Mouse (Mus musculus): Measurements from ENCODE around the gene Coro1a.
A peak's percentile ranks its signal among the peaks of the same experiment; 100 is the strongest.

Coro1a gene

DNA sequence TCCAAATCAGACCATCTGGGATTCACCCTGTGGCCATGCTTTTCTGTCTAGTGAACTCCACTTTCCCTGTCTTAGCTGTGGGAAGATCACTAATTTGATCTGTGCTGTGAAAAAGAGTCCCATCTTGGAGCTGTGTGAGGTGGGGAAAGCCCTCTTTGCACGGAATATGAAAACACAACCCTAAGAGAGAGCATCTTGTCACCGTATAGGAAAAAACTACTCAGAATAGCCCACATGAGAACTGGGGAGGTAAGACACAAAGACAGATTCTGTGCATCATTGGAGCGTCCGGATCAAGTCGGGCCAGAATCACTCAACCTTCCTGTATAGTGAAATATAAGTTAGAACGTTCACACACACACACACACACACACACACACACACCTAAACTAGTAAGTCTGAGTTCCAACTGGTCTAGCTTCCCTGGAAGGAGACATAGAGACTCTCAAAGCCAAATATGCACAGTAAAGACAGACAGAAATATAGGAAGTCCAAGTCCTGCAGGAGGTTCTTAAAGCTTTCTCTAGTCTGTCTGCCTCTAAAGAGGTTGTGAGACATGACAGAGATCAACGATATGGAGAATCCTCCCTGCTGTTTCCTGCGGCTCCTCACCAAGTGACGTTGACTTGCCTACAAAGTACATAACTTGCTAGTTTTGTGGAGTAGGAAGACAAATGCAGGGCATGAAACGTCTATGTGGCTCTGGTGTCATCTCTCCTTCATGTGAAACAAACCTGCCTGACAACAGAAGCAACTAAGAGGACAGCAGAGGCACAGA is 777 bp upstream of the Coro1a start:
- DNase-seq (ENCODE audit: low spot score in 2 of 2), result no peak

GRCm38 (mm10) chr7:126704121-126704980 is 3.2 kb downstream of the Coro1a start:
- DNase-seq (ENCODE audit: low spot score in 2 of 2), result peak; percentile 80 to 93

DNA sequence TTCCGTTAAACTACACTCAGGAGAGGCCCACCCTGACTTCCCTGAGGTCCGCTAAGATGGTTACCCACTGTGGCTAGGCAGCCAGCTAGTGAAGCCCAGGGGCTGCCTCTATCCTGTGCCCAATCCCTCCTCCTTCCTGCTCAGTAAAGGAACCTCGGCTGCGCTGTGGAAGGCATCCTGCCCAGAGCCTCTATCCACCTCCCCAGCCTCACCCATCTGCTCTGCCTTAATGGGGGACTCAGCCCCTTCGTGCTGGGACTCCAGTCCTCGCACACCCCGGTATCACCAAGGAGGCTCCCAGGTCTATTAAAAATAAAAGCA is 3.9 kb downstream of the Coro1a start:
- no peak for DNase-seq (ENCODE audit: low spot score in 2 of 2)

DNA sequence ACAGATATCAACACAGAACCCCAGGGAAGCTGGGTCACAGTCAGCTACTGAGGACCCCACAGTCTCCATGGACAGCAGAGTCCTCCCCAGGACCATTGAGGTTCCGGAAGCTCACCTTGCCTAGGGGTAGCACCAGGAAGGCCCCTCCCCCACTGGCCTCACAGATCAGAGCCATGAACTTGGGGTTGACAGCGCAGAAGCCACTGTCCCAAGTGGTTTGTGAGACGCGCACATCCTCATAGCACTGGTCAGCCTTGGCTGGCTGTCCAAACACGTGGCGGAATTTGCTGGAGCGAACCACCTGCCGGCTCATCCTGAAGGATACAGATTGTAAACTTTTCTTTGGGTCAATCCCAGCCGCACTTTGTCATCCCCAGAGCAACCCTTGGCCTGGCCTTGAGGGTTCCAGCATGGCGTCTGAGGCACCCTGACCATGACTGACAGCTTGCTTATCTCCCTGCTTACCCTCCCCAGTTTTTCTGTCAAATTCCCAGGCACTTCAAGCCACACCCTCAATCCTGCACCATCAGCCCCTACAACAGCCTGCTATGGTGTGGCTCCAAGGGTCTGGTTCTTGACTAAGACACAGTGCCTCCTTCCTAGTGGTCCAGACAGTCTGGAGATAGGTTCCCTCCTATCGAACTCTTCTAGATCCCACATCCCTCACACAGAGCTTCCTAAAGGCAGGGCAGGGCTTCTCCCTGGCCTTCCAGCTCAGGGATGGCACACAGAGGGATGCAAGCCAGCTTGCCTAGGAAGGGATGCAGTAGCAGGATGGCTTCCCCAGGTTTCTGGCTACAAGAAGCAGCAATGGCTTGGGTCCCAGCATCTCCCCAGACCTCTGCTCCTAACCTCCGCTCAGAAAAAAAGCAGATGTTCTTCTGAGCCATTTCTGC is 4.5 kb downstream of the Coro1a start:
- DNase-seq (ENCODE audit: low spot score in 2 of 2), result no peak

GRCm38 (mm10) chr7:126702358-126702757 is 5.2 kb downstream of the Coro1a start:
- no peak for DNase-seq (ENCODE audit: low spot score in 2 of 2)

- DNase-seq (ENCODE audit: low spot score in 2 of 2), result no peak
These were observed 5.8 kb downstream of the Coro1a start for GRCm38 (mm10) chr7:126701559-126702357.

DNA sequence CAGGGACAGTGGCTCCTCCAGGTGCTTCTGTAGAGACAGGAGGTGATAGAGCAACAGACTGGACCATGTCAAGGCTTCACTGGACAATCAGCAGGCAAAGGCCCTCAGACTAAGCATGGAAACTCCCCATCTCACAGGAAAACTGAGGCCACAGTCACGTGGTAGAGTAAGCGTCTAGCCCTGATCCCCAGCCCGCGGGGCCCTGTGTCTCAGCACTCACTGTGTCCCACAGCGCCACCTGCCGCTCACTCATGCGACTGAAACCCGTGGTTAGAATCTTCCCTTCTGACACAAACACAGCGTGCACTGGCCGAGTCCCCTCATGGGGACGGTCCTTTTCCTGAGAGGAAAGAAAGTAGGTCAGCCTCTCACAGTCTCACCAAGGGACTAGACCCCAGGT is 6.5 kb downstream of the Coro1a start:
- peak in 1 of 2 experiments; percentile 93 for DNase-seq (ENCODE audit: low spot score in 2 of 2)

DNA sequence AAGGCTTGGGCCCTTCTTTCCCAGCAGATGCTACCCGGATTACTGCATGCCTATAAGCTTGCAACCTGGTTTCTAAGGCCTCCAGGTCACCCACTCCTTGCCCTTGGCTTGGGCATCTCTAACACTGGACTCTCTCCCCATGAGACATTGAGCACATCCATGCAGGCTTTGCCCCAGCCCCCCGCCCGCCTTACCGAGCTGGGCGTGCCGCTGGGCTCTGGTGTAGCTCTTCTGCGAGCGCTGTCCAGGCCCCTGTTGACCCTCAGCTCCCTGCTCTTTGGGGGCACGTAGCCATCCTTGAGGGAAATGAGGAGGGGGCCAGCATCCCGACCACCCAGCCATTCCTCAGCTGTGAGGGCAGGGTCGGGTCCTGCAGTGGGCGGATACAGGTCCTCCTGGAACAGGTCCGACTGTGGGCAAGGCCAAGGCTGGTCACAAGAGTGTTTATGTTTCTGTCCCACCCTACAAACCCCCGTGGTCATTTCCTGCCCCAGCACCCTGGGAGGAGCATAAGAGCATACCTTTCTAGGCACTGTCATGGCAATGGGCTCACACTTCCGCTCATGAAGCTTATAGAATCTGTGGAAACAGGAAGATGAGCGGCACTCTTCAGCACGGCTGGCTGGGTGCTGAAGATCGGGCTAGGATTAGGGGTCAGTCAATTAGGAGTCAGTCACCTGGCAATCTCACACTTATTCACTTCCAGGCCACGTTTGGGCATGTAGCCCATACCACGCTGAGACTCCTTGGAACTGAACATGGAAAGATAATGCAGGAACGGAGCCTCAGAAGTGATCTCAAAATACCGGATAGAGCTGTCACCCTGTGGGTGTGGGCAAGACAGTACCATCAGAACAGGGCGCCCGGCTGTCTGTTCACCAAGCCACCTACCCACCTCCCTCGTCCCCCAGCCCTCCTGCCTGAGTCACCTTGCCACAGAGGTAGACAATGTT is 7.2 kb downstream of the Coro1a start:
- DNase-seq (ENCODE audit: low spot score in 2 of 2), result no peak

DNA sequence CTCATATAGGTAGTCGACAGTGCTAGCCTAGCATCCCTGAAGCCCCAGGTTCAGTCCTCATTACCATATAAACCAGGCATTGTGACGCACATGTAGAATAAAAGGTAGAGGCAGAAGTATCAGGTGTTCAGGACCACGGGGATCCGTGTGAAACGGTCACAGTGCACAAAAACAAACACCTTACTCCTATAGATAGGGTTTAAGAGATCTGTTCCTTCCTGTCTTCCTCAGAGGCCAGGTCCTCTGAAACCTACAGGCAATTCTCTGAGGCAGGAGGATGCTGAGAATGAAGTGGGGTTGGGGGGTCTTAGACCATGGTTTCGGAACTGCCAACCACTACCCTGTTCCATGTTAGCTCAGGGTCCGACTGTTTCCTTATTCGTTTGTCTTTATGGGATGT is 9.7 kb downstream of the Coro1a start:
- DNase-seq (ENCODE audit: low spot score in 2 of 2), result no peak

DNA sequence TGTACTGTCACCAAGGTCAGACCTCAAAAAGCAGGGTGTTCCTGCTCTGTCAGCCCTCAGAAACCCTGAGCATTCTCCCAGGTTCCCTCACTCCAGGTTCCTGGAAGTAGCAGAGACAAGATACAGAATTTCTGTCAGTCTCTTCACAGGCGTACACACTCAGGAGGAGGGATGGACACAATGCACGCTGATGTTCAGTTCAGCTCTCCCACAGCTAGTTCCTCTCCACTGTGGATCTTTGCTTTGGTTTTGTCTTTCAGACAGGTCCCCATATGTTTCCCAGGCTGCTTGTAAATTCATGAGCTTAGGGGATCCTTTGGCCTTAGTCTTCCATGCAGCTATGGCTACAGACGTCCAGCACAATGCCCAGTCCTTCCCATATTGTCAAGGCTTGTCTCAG is 10.7 kb downstream of the Coro1a start:
- no peak for DNase-seq (ENCODE audit: low spot score in 2 of 2)

DNA sequence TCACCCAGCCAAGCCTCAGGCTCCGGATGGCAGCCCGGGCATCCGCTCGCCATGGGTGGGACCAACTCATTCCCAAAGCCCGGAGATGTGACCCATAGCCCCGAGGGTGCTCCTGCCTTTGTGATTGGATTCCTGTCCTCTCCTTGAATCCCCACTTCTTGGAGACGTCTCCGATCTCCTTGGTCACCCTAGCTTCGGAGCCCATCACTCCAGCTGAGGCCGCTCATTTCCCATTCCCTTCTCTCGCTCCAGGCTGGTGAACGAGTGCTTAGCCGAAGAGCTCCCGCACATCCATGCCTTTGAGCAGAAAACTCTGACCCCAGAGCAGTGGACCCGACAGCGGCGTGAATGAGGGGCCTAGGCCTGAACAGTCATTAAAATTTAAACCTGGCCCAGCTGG is 11.3 kb downstream of the Coro1a start:
- no peak for DNase-seq (ENCODE audit: low spot score in 2 of 2)

- peak; percentile 90 to 97 for DNase-seq (ENCODE audit: low spot score in 2 of 2)
These were observed 11.9 kb downstream of the Coro1a start, which contains the start of gene Slx1b for GRCm38 (mm10) chr7:126695631-126696207. TSS of gene Slx1b (minus strand) at chr7:126695784.

DNA sequence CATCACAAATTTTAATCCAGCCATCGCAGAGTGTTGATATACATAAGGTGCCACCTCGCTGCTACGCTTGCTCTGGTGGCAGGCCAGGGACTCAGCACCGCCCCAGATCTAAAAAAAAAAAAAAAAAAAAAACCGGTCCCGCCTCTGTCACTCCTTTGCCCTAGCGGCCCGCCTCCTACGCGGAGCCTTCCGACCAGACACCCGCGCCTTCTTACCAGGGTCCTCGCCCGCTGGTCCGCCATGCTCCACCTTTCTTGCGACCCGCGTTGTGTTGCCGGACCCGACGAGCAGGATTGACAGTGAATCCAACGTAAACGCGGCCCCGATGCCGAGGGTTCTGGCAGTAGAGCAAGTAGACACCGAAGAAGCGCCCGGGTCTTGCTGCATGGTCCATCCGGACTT is 12.4 kb downstream of the Coro1a start, which contains the start of gene Bola2:
TSS of gene Bola2 (plus strand) at position 192 of the 402 bp plus-strand sequence.
- peak in 1 of 2 experiments; percentile 42 for DNase-seq (ENCODE audit: low spot score in 2 of 2)

- DNase-seq (ENCODE audit: low spot score in 2 of 2), result no peak
These were observed 13.0 kb downstream of the Coro1a start for GRCm38 (mm10) chr7:126694441-126695051.

DNA sequence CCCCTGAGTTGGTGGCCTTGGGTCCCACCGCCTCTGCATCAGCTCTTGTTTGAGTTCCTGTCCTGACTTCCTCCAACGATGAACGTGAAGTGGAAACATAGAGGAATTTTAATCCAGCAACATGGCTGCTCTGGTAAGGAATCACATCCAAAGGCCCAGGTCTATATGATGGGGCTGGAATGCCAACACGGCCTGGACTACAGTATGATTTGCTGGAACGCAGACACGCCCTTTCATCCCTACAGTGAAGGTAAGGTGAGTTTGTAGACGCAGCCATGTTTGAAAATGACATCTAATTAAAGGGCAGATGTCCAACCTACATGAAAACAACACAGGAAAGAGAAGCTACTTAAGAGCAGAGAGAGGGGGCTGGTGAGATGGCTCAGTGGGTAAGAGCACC is 13.8 kb downstream of the Coro1a start:
- no peak for DNase-seq (ENCODE audit: low spot score in 2 of 2)

DNA sequence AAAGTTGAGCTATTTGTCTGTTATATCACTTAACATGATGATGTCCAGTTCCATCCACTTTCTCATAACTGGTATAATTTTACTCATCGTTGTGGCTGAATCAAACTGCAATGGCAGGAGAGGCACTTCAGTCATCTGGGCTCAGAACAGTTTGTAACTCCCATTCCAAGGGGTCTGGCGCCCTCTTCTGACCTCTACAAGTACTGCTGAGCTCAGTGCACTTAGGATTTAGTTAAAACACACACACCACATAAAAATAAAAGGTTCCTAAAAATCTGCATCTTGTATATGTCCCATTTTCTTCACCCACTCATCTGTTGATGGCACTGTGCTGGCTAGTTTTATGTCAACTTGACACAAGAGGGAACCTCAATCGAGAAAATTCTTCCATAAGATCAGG is 14.3 kb downstream of the Coro1a start:
- DNase-seq (ENCODE audit: low spot score in 2 of 2), result peak in 1 of 2 experiments; percentile 89

GRCm38 (mm10) chr7:126692426-126692825 is 15.2 kb downstream of the Coro1a start:
- no peak for DNase-seq (ENCODE audit: low spot score in 2 of 2)

- no peak for DNase-seq (ENCODE audit: low spot score in 2 of 2)
These were observed 15.9 kb downstream of the Coro1a start for GRCm38 (mm10) chr7:126691676-126692075.

- DNase-seq (ENCODE audit: low spot score in 2 of 2), result no peak
These were observed 16.9 kb downstream of the Coro1a start for GRCm38 (mm10) chr7:126690737-126691136.

All from left cerebral cortex, adult 9 months (tissue).